Mouse (Mus musculus) midbrain, embryonic 10.5 days (tissue): Measurements from ENCODE around the gene Zyx. TPM values are rescaled to one million over a fixed set of nuclear protein-coding genes. Genes with fewer than 3 reads are reported as not detected.

Source experiments
- DNase-seq: peaks from one replicate; pipeline ENCODE4 v3.0.0-alpha.2; 2017; ENCODE audit warnings: low spot score
- H3K27ac ChIP-seq: fragments of 300-500 bp; sonication (generic); replicated peaks from 2 replicates; pipeline ENCODE4 v1.5.1; 2016; ENCODE audit warnings: mild to moderate bottlenecking
- H3K27me3 ChIP-seq: fragments of 300-500 bp; sonication (generic); 2 replicates; pipeline ENCODE4 v1.6.1; 2016; ENCODE audit warnings: low read depth, mild to moderate bottlenecking; ENCODE audit not compliant: poor library complexity, severe bottlenecking
- H3K36me3 ChIP-seq: fragments of 300-500 bp; sonication (generic); 2 replicates; pipeline ENCODE4 v1.6.1; 2016; ENCODE audit warnings: mild to moderate bottlenecking, moderate library complexity
- H3K4me1 ChIP-seq: fragments of 300-500 bp; sonication (generic); 2 replicates; pipeline ENCODE4 v1.6.1; 2016
- H3K4me3 ChIP-seq: fragments of 300-500 bp; sonication (generic); 2 replicates; pipeline ENCODE4 v1.5.1; 2016; ENCODE audit warnings: mild to moderate bottlenecking, moderate library complexity
- H3K9me3 ChIP-seq: fragments of 300-500 bp; sonication (generic); replicated peaks from 2 replicates; pipeline ENCODE4 v1.6.1; 2016; ENCODE audit warnings: mild to moderate bottlenecking
- WGBS: fragments of 180-500 bp; shearing (Covaris S2); methylation state at CpG from one replicate; pipeline ENCODE4 v1.1.7; 2016; 5-methylcytosine and 5-hydroxymethylcytosine counted together
- polyA plus RNA-seq: library from polyadenylated mRNA; unstranded; fragments of >200 nt; fragmentation: Nextera tagmentation; extraction: Ambion mirVana; gene quantifications from 2 replicates; pipeline ENCODE4 v1.2.1, GENCODE M21; 2016

The Zyx gene
- 84.5 and 88.1 TPM in 2 replicates for polyA plus RNA-seq

GRCm38 (mm10) chr6:42349426-42350020 lies at the start of gene Zyx:
Gene Zyx, plus strand, starts transcription at chr6:42349630.
- peak within 1 kb of the TSS; percentile 91 for H3K4me3 ChIP-seq
- peak within 1 kb of the TSS; percentile 90 for H3K27ac ChIP-seq
- 2% methylated on average over 29 of the region's 36 CpGs for WGBS
- DNase-seq, result peak; percentile 94
- H3K9me3 ChIP-seq, result no peaks in the 10 kb centered on the region
- peaks cover 33% of the 10 kb centered on the region for H3K36me3 ChIP-seq
- peaks cover 45% of the 10 kb centered on the region for H3K4me1 ChIP-seq
- H3K27me3 ChIP-seq, result no peaks in the 10 kb centered on the region

- peaks cover 99% of the 10 kb centered on the region for H3K36me3 ChIP-seq
- no peak overlapping the region for H3K4me3 ChIP-seq
- no peaks in the 10 kb centered on the region for H3K27me3 ChIP-seq
- WGBS, result 46% methylated on average over 8 of the region's 8 CpGs
- no peak overlapping the region for H3K27ac ChIP-seq
- H3K9me3 ChIP-seq, result no peaks in the 10 kb centered on the region
- DNase-seq, result no peak
- no peaks in the 10 kb centered on the region for H3K4me1 ChIP-seq
These were observed 39.5 kb upstream of the Zyx start for GRCm38 (mm10) chr6:42309816-42310378.

GRCm38 (mm10) chr6:42310427-42311053 lies 38.9 kb upstream of the Zyx start:
- Histone ChIP-seq H3K36me3 (peaks cover 95% of the 10 kb centered on the region), H3K27ac (no peak overlapping the region), H3K4me3 (no peak overlapping the region), H3K4me1 (no peaks in the 10 kb centered on the region), H3K9me3 (no peaks in the 10 kb centered on the region), H3K27me3 (no peaks in the 10 kb centered on the region)
- no peak for DNase-seq
- 94% methylated on average over 2 of the region's 2 CpGs for WGBS

GRCm38 (mm10) chr6:42318293-42318692 lies 31.1 kb upstream of the Zyx start:
- DNase-seq, result no peak
- peaks cover 64% of the 10 kb centered on the region for H3K36me3 ChIP-seq
- H3K27me3 ChIP-seq, result peaks cover 26% of the 10 kb centered on the region
- no peak overlapping the region for H3K4me3 ChIP-seq
- 88% methylated on average over 4 of the region's 4 CpGs for WGBS
- H3K9me3 ChIP-seq, result no peaks in the 10 kb centered on the region
- no peak overlapping the region for H3K27ac ChIP-seq
- peaks cover 13% of the 10 kb centered on the region for H3K4me1 ChIP-seq

- H3K4me3 ChIP-seq, result peak overlapping the region; percentile 80
- peaks cover 17% of the 10 kb centered on the region for H3K36me3 ChIP-seq
- no peaks in the 10 kb centered on the region for H3K9me3 ChIP-seq
- peak overlapping the region; percentile 93 for H3K27ac ChIP-seq
- peaks cover 55% of the 10 kb centered on the region for H3K27me3 ChIP-seq
- WGBS, result 1% methylated on average over 28 of the region's 28 CpGs
- peak; percentile 24 for DNase-seq
- peaks cover 49% of the 10 kb centered on the region for H3K4me1 ChIP-seq
These were observed 25.9 kb upstream of the Zyx start for GRCm38 (mm10) chr6:42323371-42324066.

- Histone ChIP-seq H3K27me3 (peaks cover 60% of the 10 kb centered on the region), H3K4me1 (peaks cover 49% of the 10 kb centered on the region), H3K36me3 (peaks cover 12% of the 10 kb centered on the region), H3K4me3 (peak overlapping the region; percentile 80), H3K9me3 (no peaks in the 10 kb centered on the region), H3K27ac (peak overlapping the region; percentile 93)
- DNase-seq, result peak; percentile 68
- 1% methylated on average over 32 of the region's 32 CpGs for WGBS
These were observed 25.4 kb upstream of the Zyx start for GRCm38 (mm10) chr6:42324067-42324481.

- peak within 1 kb of the TSS; percentile 93 for H3K27ac ChIP-seq
- H3K27me3 ChIP-seq, result peaks cover 61% of the 10 kb centered on the region
- peaks cover 12% of the 10 kb centered on the region for H3K36me3 ChIP-seq
- WGBS, result 2% methylated on average over 47 of the region's 68 CpGs
- DNase-seq, result peak; percentile 79
- peak within 1 kb of the TSS; percentile 80 for H3K4me3 ChIP-seq
- H3K9me3 ChIP-seq, result no peaks in the 10 kb centered on the region
- peaks cover 49% of the 10 kb centered on the region for H3K4me1 ChIP-seq
These were observed 24.8 kb upstream of the Zyx start, which contains the start of gene Fam131b for GRCm38 (mm10) chr6:42324482-42325267. Gene Fam131b, minus strand, starts transcription at chr6:42324643.

- peak overlapping the region; percentile 80 for H3K4me3 ChIP-seq
- H3K4me1 ChIP-seq, result peaks cover 49% of the 10 kb centered on the region
- peak; percentile 85 for DNase-seq
- no peaks in the 10 kb centered on the region for H3K9me3 ChIP-seq
- H3K36me3 ChIP-seq, result peaks cover 12% of the 10 kb centered on the region
- peak overlapping the region; percentile 93 for H3K27ac ChIP-seq
- H3K27me3 ChIP-seq, result peaks cover 61% of the 10 kb centered on the region
- 0% methylated on average over 7 of the region's 7 CpGs for WGBS
These were observed 24.2 kb upstream of the Zyx start for GRCm38 (mm10) chr6:42325268-42325609.

- no peak overlapping the region for H3K27ac ChIP-seq
- WGBS, result 87% methylated on average over 3 of the region's 3 CpGs
- H3K4me1 ChIP-seq, result peaks cover 49% of the 10 kb centered on the region
- H3K9me3 ChIP-seq, result no peaks in the 10 kb centered on the region
- DNase-seq, result no peak
- H3K36me3 ChIP-seq, result 0 out of 2 replicates have a peak, but pooled peaks cover 2% of the 10 kb centered on the region
- H3K4me3 ChIP-seq, result no peak overlapping the region
- peaks cover 53% of the 10 kb centered on the region for H3K27me3 ChIP-seq
These were observed 22.9 kb upstream of the Zyx start for GRCm38 (mm10) chr6:42326509-42326908.

- H3K4me3 ChIP-seq, result no peak overlapping the region
- H3K9me3 ChIP-seq, result 0 out of 2 replicates have a peak, but pooled peaks cover 3% of the 10 kb centered on the region
- no peaks in the 10 kb centered on the region for H3K36me3 ChIP-seq
- peaks cover 31% of the 10 kb centered on the region for H3K4me1 ChIP-seq
- H3K27ac ChIP-seq, result no peak overlapping the region
- WGBS, result 75% methylated on average over 3 of the region's 3 CpGs
- H3K27me3 ChIP-seq, result peaks cover 30% of the 10 kb centered on the region
- DNase-seq, result no peak
These were observed 20.7 kb upstream of the Zyx start for GRCm38 (mm10) chr6:42328757-42329156.

- Histone ChIP-seq H3K27ac (no peak overlapping the region), H3K36me3 (no peaks in the 10 kb centered on the region), H3K4me3 (no peak overlapping the region), H3K9me3 (0 out of 2 replicates have a peak, but pooled peaks cover 3% of the 10 kb centered on the region), H3K4me1 (peaks cover 16% of the 10 kb centered on the region), H3K27me3 (peaks cover 23% of the 10 kb centered on the region)
- WGBS, result 77% methylated on average over 3 of the region's 3 CpGs
- no peak for DNase-seq
These were observed 19.2 kb upstream of the Zyx start for GRCm38 (mm10) chr6:42330216-42330615.

GRCm38 (mm10) chr6:42330946-42331345 lies 18.5 kb upstream of the Zyx start:
- H3K27ac ChIP-seq, result no peak overlapping the region
- peaks cover 23% of the 10 kb centered on the region for H3K27me3 ChIP-seq
- DNase-seq, result no peak
- WGBS, result 86% methylated on average over 3 of the region's 3 CpGs
- 0 out of 2 replicates have a peak, but pooled peaks cover 3% of the 10 kb centered on the region for H3K9me3 ChIP-seq
- no peak overlapping the region for H3K4me3 ChIP-seq
- H3K36me3 ChIP-seq, result no peaks in the 10 kb centered on the region
- peaks cover 9% of the 10 kb centered on the region for H3K4me1 ChIP-seq
